Mouse (Mus musculus) MEL (cell line): Measurements from ENCODE around the gene Iglon5. TPM values are rescaled to one million over a fixed set of nuclear protein-coding genes. Genes with fewer than 3 reads are reported as not detected.

Experiments used
- DNase-seq: peaks from one replicate; pipeline ENCODE4 v3.0.0; 2011; ENCODE audit warnings: low read depth, low spot score
- H3K27ac ChIP-seq: 2 replicates; pipeline ENCODE4 v1.5.1; 2012; ENCODE audit warnings: low read depth, mild to moderate bottlenecking, control low read depth, low read length, moderate library complexity; ENCODE audit not compliant: control insufficient read depth
- H3K27me3 ChIP-seq, 2 experiments: fragments of 150-350 bp in 1 of 2; sonication (generic) in 1 of 2; 2 replicates each; pipeline ENCODE4 v1.6.1; 2012; ENCODE audit warnings: low read length in 2 of 2, mild to moderate bottlenecking in 2 of 2, improper control_type of control experiment in 1 of 2, moderate library complexity in 1 of 2; ENCODE audit not compliant: insufficient read depth in 2 of 2, control insufficient read depth in 1 of 2
- H3K36me3 ChIP-seq, 2 experiments: 2 replicates each; pipeline ENCODE4 v1.6.1; 2012 to 2014; ENCODE audit warnings: low read length in 2 of 2, improper control_type of control experiment in 1 of 2, inconsistent platforms in 1 of 2, mild to moderate bottlenecking in 1 of 2; ENCODE audit not compliant: insufficient read depth in 2 of 2, control insufficient read depth in 1 of 2
- H3K4me1 ChIP-seq, 2 experiments: fragments of 150-350 bp in 1 of 2; sonication (generic) in 1 of 2; 2 replicates each; pipeline ENCODE4 v1.6.1; 2012; ENCODE audit warnings: low read length in 2 of 2, improper control_type of control experiment in 1 of 2, mild to moderate bottlenecking in 1 of 2; ENCODE audit not compliant: insufficient read depth in 2 of 2, control insufficient read depth in 1 of 2
- H3K4me3 ChIP-seq, 2 experiments: fragments of 150-350 bp in 1 of 2; sonication (generic) in 1 of 2; 2 replicates each; pipeline ENCODE4 v1.5.1; 2012; ENCODE audit warnings: low read depth in 2 of 2, low read length in 2 of 2, mild to moderate bottlenecking in 2 of 2, moderate library complexity in 2 of 2, control low read depth in 1 of 2, improper control_type of control experiment in 1 of 2; ENCODE audit not compliant: control insufficient read depth in 1 of 2, insufficient read depth in 1 of 2
- H3K79me2 ChIP-seq: 2 replicates; pipeline ENCODE4 v1.6.1; 2012; ENCODE audit warnings: mild to moderate bottlenecking, low read length, moderate library complexity; ENCODE audit not compliant: control insufficient read depth, poor library complexity, insufficient read depth
- H3K9ac ChIP-seq: 2 replicates; pipeline ENCODE4 v1.6.1; 2012; ENCODE audit warnings: low read depth, mild to moderate bottlenecking, control low read depth, low read length, moderate library complexity; ENCODE audit not compliant: control insufficient read depth, poor library complexity, severe bottlenecking
- H3K9me3 ChIP-seq: fragments of 150-350 bp; sonication (generic); replicated peaks from 2 replicates; pipeline ENCODE4 v1.6.1; 2012; ENCODE audit warnings: mild to moderate bottlenecking, low read length, improper control_type of control experiment, moderate library complexity; ENCODE audit not compliant: insufficient read depth
- BHLHE40 ChIP-seq: IDR thresholded peaks from 2 replicates; pipeline ENCODE4 v1.6.1; 2012; ENCODE audit warnings: low read depth, mild to moderate bottlenecking, inconsistent platforms, low read length, improper control_type of control experiment, borderline replicate concordance
- CHD1 ChIP-seq: IDR thresholded peaks from 2 replicates; pipeline ENCODE4 v1.6.1; 2012; ENCODE audit warnings: low read depth, mild to moderate bottlenecking, inconsistent platforms, low read length, improper control_type of control experiment
- CHD2 ChIP-seq: IDR thresholded peaks from 2 replicates; pipeline ENCODE4 v1.6.1; 2011; ENCODE audit warnings: low read length, improper control_type of control experiment
- CTCF ChIP-seq, 3 experiments: IDR thresholded peaks in 2 of 3; conservative IDR thresholded peaks in 1 of 3; 2 replicates each; pipeline ENCODE4 v1.5.1; 2011 to 2012; ENCODE audit warnings: low read length in 3 of 3, low read depth in 2 of 3, mild to moderate bottlenecking in 2 of 3, improper control_type of control experiment in 1 of 3, inconsistent platforms in 1 of 3, mixed read lengths in 1 of 3, moderate library complexity in 1 of 3; ENCODE audit not compliant: control insufficient read depth in 1 of 3, insufficient read depth in 1 of 3, poor library complexity in 1 of 3, severe bottlenecking in 1 of 3
- E2F4 ChIP-seq: IDR thresholded peaks from 2 replicates; pipeline ENCODE4 v1.6.1; 2011; ENCODE audit warnings: low read depth, low read length, improper control_type of control experiment, borderline replicate concordance
- ELF1 ChIP-seq: IDR thresholded peaks from 2 replicates; pipeline ENCODE4 v1.6.1; 2014; ENCODE audit warnings: low read depth, mild to moderate bottlenecking, inconsistent platforms, low read length, improper control_type of control experiment, moderate library complexity
- EP300 ChIP-seq, 2 experiments: IDR thresholded peaks; 2 replicates each; pipeline ENCODE4 v1.6.1; 2011; ENCODE audit warnings: improper control_type of control experiment in 2 of 2, low read length in 2 of 2, low read depth in 1 of 2, mild to moderate bottlenecking in 1 of 2
- ETS1 ChIP-seq: IDR thresholded peaks from 2 replicates; pipeline ENCODE4 v1.6.1; 2012; ENCODE audit warnings: low read depth, mild to moderate bottlenecking, inconsistent platforms, low read length, improper control_type of control experiment, moderate library complexity
- GABPA ChIP-seq: IDR thresholded peaks from 2 replicates; pipeline ENCODE4 v1.6.1; 2012; ENCODE audit warnings: low read depth, mild to moderate bottlenecking, inconsistent platforms, low read length, improper control_type of control experiment, moderate library complexity
- GATA1 ChIP-seq: IDR thresholded peaks from 2 replicates; pipeline ENCODE4 v1.6.1; 2011; ENCODE audit warnings: low read depth, low read length, improper control_type of control experiment
- HCFC1 ChIP-seq: IDR thresholded peaks from 2 replicates; pipeline ENCODE4 v1.6.1; 2012; ENCODE audit warnings: low read depth, mild to moderate bottlenecking, inconsistent platforms, low read length, improper control_type of control experiment, moderate library complexity
- JUND ChIP-seq: IDR thresholded peaks from 2 replicates; pipeline ENCODE4 v1.6.1; 2011; ENCODE audit warnings: low read depth, mild to moderate bottlenecking, improper control_type of control experiment, low read length
- KAT2A ChIP-seq: conservative IDR thresholded peaks from 2 replicates; pipeline ENCODE4 v1.6.1; 2012; ENCODE audit warnings: low read depth, low read length, improper control_type of control experiment, inconsistent platforms
- MAFK ChIP-seq: IDR thresholded peaks from 2 replicates; pipeline ENCODE4 v1.6.1; 2011; ENCODE audit warnings: low read depth, mild to moderate bottlenecking, low read length, improper control_type of control experiment, borderline replicate concordance
- MAX ChIP-seq: IDR thresholded peaks from 2 replicates; pipeline ENCODE4 v1.6.1; 2011; ENCODE audit warnings: low read length, improper control_type of control experiment
- MAZ ChIP-seq: IDR thresholded peaks from 2 replicates; pipeline ENCODE4 v1.6.1; 2012; ENCODE audit warnings: low read depth, mild to moderate bottlenecking, inconsistent platforms, low read length, improper control_type of control experiment
- MEF2A ChIP-seq: IDR thresholded peaks from 2 replicates; pipeline ENCODE4 v1.6.1; 2014; ENCODE audit warnings: low read depth, mild to moderate bottlenecking, inconsistent platforms, low read length, improper control_type of control experiment; ENCODE audit not compliant: poor library complexity, insufficient replicate concordance, severe bottlenecking; ENCODE audit errors: extremely low read depth
- MXI1 ChIP-seq: IDR thresholded peaks from 2 replicates; pipeline ENCODE4 v1.6.1; 2011; ENCODE audit warnings: mild to moderate bottlenecking, low read depth, low read length, improper control_type of control experiment
- MYB ChIP-seq: IDR thresholded peaks from 2 replicates; pipeline ENCODE4 v1.6.1; 2011; ENCODE audit warnings: mild to moderate bottlenecking, low read depth, low read length, improper control_type of control experiment
- MYC ChIP-seq: IDR thresholded peaks from 2 replicates; pipeline ENCODE4 v1.6.1; 2011; ENCODE audit warnings: low read depth, mild to moderate bottlenecking, low read length, improper control_type of control experiment, moderate library complexity
- NELFE ChIP-seq: IDR thresholded peaks from 2 replicates; pipeline ENCODE4 v1.6.1; 2011; ENCODE audit warnings: low read depth, low read length, improper control_type of control experiment
- NRF1 ChIP-seq: IDR thresholded peaks from 2 replicates; pipeline ENCODE4 v1.6.1; 2014; ENCODE audit warnings: low read depth, mild to moderate bottlenecking, inconsistent platforms, low read length, improper control_type of control experiment, moderate library complexity; ENCODE audit not compliant: poor library complexity, insufficient read depth, severe bottlenecking
- POLR2A ChIP-seq, 2 experiments: IDR thresholded peaks; 2 replicates each; pipeline ENCODE4 v1.6.1; 2011 to 2012; ENCODE audit warnings: low read length in 2 of 2, mild to moderate bottlenecking in 2 of 2, control low read depth in 1 of 2, improper control_type of control experiment in 1 of 2, low read depth in 1 of 2, moderate library complexity in 1 of 2; ENCODE audit not compliant: control insufficient read depth in 1 of 2, insufficient read depth in 1 of 2, poor library complexity in 1 of 2
- POLR2AphosphoS2 ChIP-seq: IDR thresholded peaks from 2 replicates; pipeline ENCODE4 v1.6.1; 2011; ENCODE audit warnings: low read length, improper control_type of control experiment
- POLR2AphosphoS5 ChIP-seq: IDR thresholded peaks from 2 replicates; pipeline ENCODE4 v1.6.1; 2012; ENCODE audit warnings: low read depth, borderline replicate concordance, mild to moderate bottlenecking, inconsistent platforms, low read length, moderate library complexity, mixed read lengths
- RAD21 ChIP-seq: IDR thresholded peaks from 2 replicates; pipeline ENCODE4 v1.6.1; 2011; ENCODE audit warnings: mild to moderate bottlenecking, low read depth, low read length, improper control_type of control experiment
- RCOR1 ChIP-seq: IDR thresholded peaks from 2 replicates; pipeline ENCODE4 v1.6.1; 2012; ENCODE audit warnings: low read depth, mild to moderate bottlenecking, inconsistent platforms, low read length, improper control_type of control experiment
- SIN3A ChIP-seq: IDR thresholded peaks from 2 replicates; pipeline ENCODE4 v1.6.1; 2012; ENCODE audit warnings: low read length, improper control_type of control experiment, inconsistent platforms
- SMC3 ChIP-seq: IDR thresholded peaks from 2 replicates; pipeline ENCODE4 v1.6.1; 2011; ENCODE audit warnings: low read depth, low read length, improper control_type of control experiment
- TAL1 ChIP-seq: IDR thresholded peaks from 2 replicates; pipeline ENCODE4 v1.6.1; 2012; ENCODE audit warnings: mild to moderate bottlenecking, inconsistent platforms, low read length, moderate library complexity, mixed read lengths
- TBP ChIP-seq: IDR thresholded peaks from 2 replicates; pipeline ENCODE4 v1.8.0; 2011; ENCODE audit warnings: low read depth, low read length, improper control_type of control experiment
- TCF12 ChIP-seq: IDR thresholded peaks from 2 replicates; pipeline ENCODE4 v1.6.1; 2014; ENCODE audit warnings: low read depth, mild to moderate bottlenecking, inconsistent platforms, low read length, improper control_type of control experiment, moderate library complexity
- UBTF ChIP-seq: IDR thresholded peaks from 2 replicates; pipeline ENCODE4 v1.6.1; 2012; ENCODE audit warnings: low read depth, mild to moderate bottlenecking, inconsistent platforms, low read length, improper control_type of control experiment, moderate library complexity, borderline replicate concordance; ENCODE audit not compliant: insufficient read depth
- USF1 ChIP-seq: IDR thresholded peaks from 2 replicates; pipeline ENCODE4 v1.6.1; 2014; ENCODE audit warnings: low read depth, mild to moderate bottlenecking, inconsistent platforms, low read length, improper control_type of control experiment, moderate library complexity
- USF2 ChIP-seq, 2 experiments: IDR thresholded peaks; 2 replicates each; pipeline ENCODE4 v1.6.1; 2011 to 2012; ENCODE audit warnings: improper control_type of control experiment in 2 of 2, low read length in 2 of 2, borderline replicate concordance in 1 of 2, inconsistent platforms in 1 of 2, low read depth in 1 of 2, mild to moderate bottlenecking in 1 of 2; ENCODE audit not compliant: insufficient read depth in 1 of 2
- ZC3H11A ChIP-seq: IDR thresholded peaks from 2 replicates; pipeline ENCODE4 v1.6.1; 2012; ENCODE audit warnings: low read depth, mild to moderate bottlenecking, inconsistent platforms, low read length, improper control_type of control experiment
- ZKSCAN1 ChIP-seq: IDR thresholded peaks from 2 replicates; pipeline ENCODE4 v1.6.1; 2012; ENCODE audit warnings: low read depth, mild to moderate bottlenecking, inconsistent platforms, low read length, improper control_type of control experiment, moderate library complexity
- ZMIZ1 ChIP-seq: IDR thresholded peaks from 2 replicates; pipeline ENCODE4 v1.6.1; 2012; ENCODE audit warnings: low read depth, mild to moderate bottlenecking, inconsistent platforms, low read length, improper control_type of control experiment, moderate library complexity
- ZNF384 ChIP-seq: IDR thresholded peaks from 2 replicates; pipeline ENCODE4 v1.6.1; 2012; ENCODE audit warnings: low read depth, mild to moderate bottlenecking, inconsistent platforms, low read length, improper control_type of control experiment
- polyA plus RNA-seq, 2 experiments: library from polyadenylated mRNA; stranded (reverse) in 1 of 2; unstranded in 1 of 2; fragments of >175 nt in 1 of 2; fragments of >200 nt in 1 of 2; gene quantifications; 2 replicates each; pipeline versions ENCODE4 v1.2.1 to v1.2.4; 2012; ENCODE audit warnings: low replicate concordance in 2 of 2, low read depth in 1 of 2; ENCODE audit not compliant: insufficient read length in 2 of 2, insufficient read depth in 1 of 2, missing spikeins in 1 of 2
- total RNA-seq: library from RNA; depleted of rRNA; stranded (reverse); fragments of 300-350 nt; gene quantifications from 2 replicates; pipeline ENCODE4 v1.2.3, GENCODE M21; 2012

Gene Iglon5
- total and polyA plus RNA-seq, 3 experiments = not detected

DNA sequence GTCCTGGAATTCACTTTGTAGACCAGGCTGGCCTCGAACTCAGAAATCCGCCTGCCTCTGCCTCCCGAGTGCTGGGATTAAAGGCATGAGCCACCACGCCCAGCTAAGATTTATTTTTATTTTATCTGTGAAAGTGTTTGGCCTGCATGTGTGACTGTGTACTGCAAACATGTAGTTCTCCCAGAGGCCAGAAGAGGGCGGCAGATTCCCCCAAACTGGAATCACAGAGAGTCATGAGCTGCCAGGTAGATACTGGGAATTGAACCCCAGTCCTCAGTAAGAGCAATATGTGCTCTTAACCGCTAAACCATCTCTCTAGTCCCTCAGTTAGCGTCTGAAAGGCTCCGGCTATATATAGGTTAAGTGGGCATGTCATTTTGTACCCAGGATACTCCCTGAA is 19.5 kb downstream of the Iglon5 start:
- Histone ChIP-seq H3K4me1 (no peaks in the 10 kb centered on the region; a peak in 1 of 4 replicates), H3K36me3 (no peaks in the 10 kb centered on the region)
- 0 out of 2 replicates have a peak, but pooled peaks have one; percentile 16 for TF ChIP-seq ZC3H11A
- TF ChIP-seq RAD21 = peak; percentile 48
- TF ChIP-seq CHD1 = no peak
- no peak for TF ChIP-seq CHD2
- no peak for TF ChIP-seq ZMIZ1
- TF ChIP-seq ZNF384 = no peak
- TF ChIP-seq ETS1 = no peak
- TF ChIP-seq SMC3 = peak; percentile 43
- TF ChIP-seq GATA1 = no peak
- TF ChIP-seq TAL1 = no peak
- peak; percentile 37; the same call in 1 of the 2 replicates for TF ChIP-seq TBP
- TF ChIP-seq HCFC1 = no peak
- no peak for TF ChIP-seq MYC
- TF ChIP-seq POLR2AphosphoS2 = no peak
- no peak for TF ChIP-seq MAZ
- TF ChIP-seq NRF1 = no peak
- no peak for TF ChIP-seq GABPA
- TF ChIP-seq MAX = no peak
- TF ChIP-seq USF2 (IDR thresholded peaks at IDR 0.05; ENCODE audit: borderline replicate concordance in 1 of 2, insufficient read depth in 1 of 2, low read depth in 1 of 2, low read length in 2 of 2) = no peak
- no peak for TF ChIP-seq TCF12
- TF ChIP-seq MXI1 = no peak
- no peak for TF ChIP-seq EP300 (IDR thresholded peaks at IDR 0.05; ENCODE audit: low read depth in 1 of 2, low read length in 2 of 2)
- TF ChIP-seq NELFE = no peak
- TF ChIP-seq BHLHE40 = no peak
- no peak for TF ChIP-seq RCOR1
- no peak for TF ChIP-seq MYB
- TF ChIP-seq ELF1 = no peak
- no peak for TF ChIP-seq UBTF
- TF ChIP-seq POLR2A (IDR thresholded peaks at IDR 0.05; ENCODE audit: control insufficient read depth in 1 of 2, insufficient read depth in 1 of 2, low read depth in 1 of 2, low read length in 2 of 2, poor library complexity in 1 of 2) = no peak
- no peak for TF ChIP-seq KAT2A
- TF ChIP-seq E2F4 = no peak
- TF ChIP-seq POLR2AphosphoS5 = no peak
- TF ChIP-seq CTCF (IDR thresholded peaks at IDR 0.05 in 2 of 3, conservative IDR thresholded peaks at IDR 0.05 in 1 of 3; ENCODE audit: control insufficient read depth in 1 of 3, insufficient read depth in 1 of 3, low read depth in 2 of 3, low read length in 3 of 3, poor library complexity in 1 of 3, severe bottlenecking in 1 of 3) = peak; percentile 51 to 62 (median 55)
- TF ChIP-seq USF1 = no peak
- no peak for TF ChIP-seq JUND
- TF ChIP-seq MAFK = no peak
- no peak for TF ChIP-seq SIN3A
- TF ChIP-seq ZKSCAN1 = no peak
- no peak for TF ChIP-seq MEF2A
- TF ChIP-seq, all 39 proteins: peak for 5
- Histone ChIP-seq H3K4me3 (no peak overlapping the region), H3K9ac (no peak overlapping the region), H3K9me3 (no peaks in the 10 kb centered on the region), H3K79me2 (no peaks in the 10 kb centered on the region), H3K27ac (no peak overlapping the region), H3K27me3 (no peaks in the 10 kb centered on the region)
- DNase-seq = peak; percentile 45
